Mouse (Mus musculus) left cerebral cortex, postnatal 10 days (tissue): ENCODE data around the gene Gne. TPM values are rescaled to one million over a fixed set of nuclear protein-coding genes. Genes with fewer than 3 reads are reported as not detected.

ENCODE experiments used
- DNase-seq, 2 experiments: peaks; one replicate each; pipeline ENCODE4 v3.0.0; 2021 to 2022; ENCODE audit warnings: low spot score in 2 of 2, mixed read lengths in 1 of 2; ENCODE audit errors: extremely low spot score in 1 of 2
- intact Hi-C: fragments of 180-260 bp; cut with DNase I; formaldehyde crosslinking; loops from one replicate; pipeline ENCODE4 v1.15.1; 2025
- total RNA-seq, 2 experiments: library from RNA; stranded (reverse); gene quantifications; 2 replicates each; pipeline ENCODE4 v1.2.3; 2021

Gene Gne
- total RNA-seq, 2 experiments from 2014 or later: 43.4 to 50.7 TPM

- no peak for DNase-seq
- intact Hi-C loops: no loop called here
Measured at GRCm38 (mm10) chr4:44003622-44004021, 80.4 kb downstream of the Gne start.

GRCm38 (mm10) chr4:43994342-43994741, 89.6 kb downstream of the Gne start:
- DNase-seq: no peak
- intact Hi-C loops: no loop called here

- DNase-seq: no peak
- intact Hi-C loops: no loop called here
Measured at GRCm38 (mm10) chr4:43993072-43993471, 90.9 kb downstream of the Gne start.

- intact Hi-C loops: no loop called here
- no peak for DNase-seq
Measured at GRCm38 (mm10) chr4:43988976-43989375, 95.0 kb downstream of the Gne start.

- DNase-seq: no peak
- intact Hi-C loops: loop anchor here (5.0 kb wide), 2 partner anchors 57 to 77 kb away; no protein-coding TSS in a partner anchor
Measured at GRCm38 (mm10) chr4:43984326-43984725, 99.7 kb downstream of the Gne start.

Other genes with a start within 250 kb of the Gne start
- not detected for gene Olfr157, start 244.0 kb downstream of the Gne start, total RNA-seq
- gene Olfr155, start 232.6 kb downstream of the Gne start, total RNA-seq: not detected
- gene Reck, start 208.6 kb downstream of the Gne start, total RNA-seq: 1 to 10 TPM; 5.2 to 6.8 TPM
- 1 to 10 TPM; 2.3 TPM for gene Glipr2, start 126.8 kb downstream of the Gne start, total RNA-seq
- gene Ccin, start 100.7 kb downstream of the Gne start, total RNA-seq: not detected
- 100 to 1,000 TPM; 333 to 335 TPM for gene Clta, start 79.7 kb downstream of the Gne start, total RNA-seq
- gene Rnf38, start 149.6 kb upstream of the Gne start, total RNA-seq: 10 to 100 TPM; 64.9 to 80.8 TPM
- gene Melk, start 216.7 kb upstream of the Gne start, total RNA-seq: 1 to 10 TPM; 1.4 to 1.8 TPM